Mouse (Mus musculus): ENCODE results near the gene Aldh1l1.

Aldh1l1 gene

GRCm38 (mm10) chr6:90553197-90553596 is 67.0 kb downstream of the Aldh1l1 start:
- DNase-seq, result no peak

GRCm38 (mm10) chr6:90553682-90554081 is 67.5 kb downstream of the Aldh1l1 start:
- DNase-seq, result no peak

GRCm38 (mm10) chr6:90556534-90557058 is 70.4 kb downstream of the Aldh1l1 start:
- peak in 1 of 2 experiments; percentile 28 for DNase-seq

- peak in 1 of 2 experiments; percentile 19 for DNase-seq
Measured at GRCm38 (mm10) chr6:90557077-90557476, 70.8 kb downstream of the Aldh1l1 start.

GRCm38 (mm10) chr6:90557829-90558693 is 71.8 kb downstream of the Aldh1l1 start:
- peak; percentile 38 to 59 for DNase-seq

- DNase-seq, result no peak
Measured at GRCm38 (mm10) chr6:90560390-90561058, 74.3 kb downstream of the Aldh1l1 start.

- DNase-seq, result no peak
Measured at GRCm38 (mm10) chr6:90561234-90561781, 75.1 kb downstream of the Aldh1l1 start.

- DNase-seq, result no peak
Measured at GRCm38 (mm10) chr6:90564240-90564639, 78.0 kb downstream of the Aldh1l1 start.

GRCm38 (mm10) chr6:90565357-90566215 is 79.4 kb downstream of the Aldh1l1 start:
- no peak for DNase-seq

- no peak for DNase-seq
Measured at GRCm38 (mm10) chr6:90567486-90567885, 81.3 kb downstream of the Aldh1l1 start.

GRCm38 (mm10) chr6:90567928-90568327 is 81.7 kb downstream of the Aldh1l1 start:
- no peak for DNase-seq

GRCm38 (mm10) chr6:90568721-90569120 is 82.5 kb downstream of the Aldh1l1 start:
- DNase-seq, result no peak

GRCm38 (mm10) chr6:90569736-90570383 is 83.6 kb downstream of the Aldh1l1 start:
- no peak for DNase-seq

GRCm38 (mm10) chr6:90570392-90570791 is 84.2 kb downstream of the Aldh1l1 start:
- DNase-seq, result no peak

GRCm38 (mm10) chr6:90575261-90575715 is 89.1 kb downstream of the Aldh1l1 start:
- peak; percentile 63 to 69 for DNase-seq

GRCm38 (mm10) chr6:90578174-90578573 is 91.9 kb downstream of the Aldh1l1 start:
- no peak for DNase-seq

GRCm38 (mm10) chr6:90582331-90582730 is 96.1 kb downstream of the Aldh1l1 start:
- DNase-seq, result no peak

GRCm38 (mm10) chr6:90588113-90588512 is 101.9 kb downstream of the Aldh1l1 start:
- no peak for DNase-seq

GRCm38 (mm10) chr6:90590707-90591106 is 104.5 kb downstream of the Aldh1l1 start:
- DNase-seq, result no peak

GRCm38 (mm10) chr6:90594972-90595371 is 108.7 kb downstream of the Aldh1l1 start:
- no peak for DNase-seq

- no peak for DNase-seq
Measured at GRCm38 (mm10) chr6:90597060-90597459, 110.8 kb downstream of the Aldh1l1 start.

GRCm38 (mm10) chr6:90597592-90597991 is 111.4 kb downstream of the Aldh1l1 start:
- DNase-seq, result no peak

Measured in lung, adult 18-20 months (tissue).